Mouse (Mus musculus) induced T-regulatory cell, adult 2 months (primary cell): ENCODE measurements at regions not wholly inside any gene's neighbourhood (a gene's known extent, or its start where the extent isn't known, plus 50 kb on each side); places are given as distances from the start of the nearest gene placed in this dataset.
A peak's percentile ranks its signal among the peaks of the same experiment; 100 is the strongest.

ENCODE experiments used
- DNase-seq: peaks from one replicate; pipeline ENCODE4 v3.0.0-alpha.2; 2012; ENCODE audit warnings: low read depth

DNA sequence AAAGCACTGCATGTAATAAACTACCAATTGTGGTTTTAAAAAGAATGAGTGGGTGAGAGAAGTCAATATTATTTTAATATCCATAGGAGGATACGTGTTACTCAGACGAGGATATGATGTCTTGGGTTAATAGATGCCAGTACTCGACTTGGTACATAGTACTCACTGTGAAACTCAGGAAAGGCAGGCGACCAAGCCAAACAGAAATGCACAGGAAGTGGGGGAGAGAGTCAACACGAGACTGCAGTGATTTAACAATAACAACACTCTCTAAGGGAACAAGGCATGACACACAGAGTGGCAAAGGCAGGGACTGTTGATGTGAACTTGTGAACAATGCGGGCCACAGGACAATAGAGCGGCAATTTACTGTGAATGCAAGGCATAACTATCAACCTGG, 464.6 kb downstream of the Etnk1 start:
- peak; percentile 21 for DNase-seq

DNA sequence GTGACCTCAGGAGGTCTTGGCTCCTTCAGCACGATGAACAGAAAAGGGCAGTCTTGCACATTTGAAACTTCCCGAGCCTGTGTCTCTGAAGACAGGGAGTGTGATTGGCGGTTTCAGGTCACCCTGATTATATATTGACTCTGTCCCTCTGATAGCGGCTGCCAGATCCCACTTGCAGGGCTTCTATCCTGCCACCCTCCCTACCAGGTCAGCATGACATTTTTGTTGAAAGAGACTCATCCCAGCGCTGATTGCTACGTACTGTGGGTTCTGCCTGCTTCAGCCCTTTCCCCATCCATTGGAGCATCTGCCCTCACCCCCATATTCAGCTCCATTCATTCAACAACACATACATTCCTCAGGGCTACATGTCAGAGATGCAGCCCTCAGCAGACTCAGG, 466.7 kb downstream of the Etnk1 start:
- DNase-seq: no peak

- no peak for DNase-seq
Measured at GRCm38 (mm10) chr6:143634334-143634733, 467.3 kb downstream of the Etnk1 start.

DNA sequence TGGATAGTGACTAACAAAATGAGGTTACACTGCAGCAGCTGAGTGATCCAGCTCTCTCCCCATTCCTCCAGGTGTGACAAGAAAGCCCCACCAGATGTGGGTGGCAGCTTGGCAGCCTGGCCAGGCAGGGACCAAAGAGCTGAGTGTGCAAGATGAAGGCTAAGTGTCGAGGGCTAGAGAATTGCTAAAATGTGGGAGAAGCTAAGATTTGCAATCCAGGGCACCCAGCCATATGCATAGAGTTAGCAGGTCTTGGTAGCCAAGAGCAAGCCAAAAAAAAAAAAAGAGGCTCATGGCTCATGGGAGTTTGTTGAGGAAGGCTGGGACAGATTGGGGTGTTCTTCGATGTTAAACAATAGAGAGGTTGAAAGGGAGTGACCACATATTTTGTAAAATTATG, 468.0 kb downstream of the Etnk1 start:
- no peak for DNase-seq

DNA sequence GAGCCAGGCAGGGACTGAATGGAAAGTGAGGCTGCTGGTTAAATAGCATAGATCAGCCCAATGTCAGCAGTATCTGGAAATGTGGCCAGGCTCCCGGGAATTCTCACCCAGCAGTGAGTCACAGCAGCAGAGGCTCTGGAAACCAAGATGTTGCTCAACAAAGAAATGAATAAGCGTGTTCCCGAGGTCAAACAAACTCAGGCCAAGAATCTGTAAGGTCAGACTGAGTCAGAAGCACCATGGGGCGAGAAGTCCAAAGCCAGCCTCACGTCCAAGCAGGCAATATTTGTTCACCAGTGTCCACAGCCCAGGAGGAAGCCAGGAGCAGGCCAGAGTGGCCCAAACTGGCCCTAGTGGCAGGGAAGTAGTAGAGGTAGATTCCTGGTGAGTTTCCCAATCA, 473.6 kb downstream of the Etnk1 start:
- no peak for DNase-seq

DNA sequence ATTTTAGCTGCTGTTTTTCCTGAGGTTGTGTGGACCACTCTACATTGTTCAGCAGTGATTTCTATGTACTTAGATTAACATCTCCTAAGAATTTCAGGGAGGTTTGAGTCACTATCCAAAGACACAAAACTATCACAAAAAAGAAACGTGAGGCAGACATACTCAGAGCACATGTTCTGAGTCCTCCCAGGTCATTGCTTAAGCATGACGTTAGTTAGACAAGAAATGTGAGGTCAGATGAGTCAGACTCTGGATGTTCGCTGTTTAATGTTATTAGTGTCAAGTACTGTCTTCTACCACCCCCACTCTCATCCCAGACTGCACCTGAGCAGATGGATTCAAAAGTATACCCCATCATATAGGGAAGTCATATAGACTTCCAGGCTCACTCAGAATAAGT, 475.0 kb downstream of the Etnk1 start:
- no peak for DNase-seq

GRCm38 (mm10) chr6:143645989-143646388, 479.0 kb downstream of the Etnk1 start:
- no peak for DNase-seq

GRCm38 (mm10) chr6:143648501-143648900, 481.5 kb downstream of the Etnk1 start:
- no peak for DNase-seq

GRCm38 (mm10) chr6:143656576-143656975, 489.6 kb downstream of the Etnk1 start:
- DNase-seq: no peak

- no peak for DNase-seq
Measured at GRCm38 (mm10) chr6:143660837-143661236, 493.8 kb downstream of the Etnk1 start.

GRCm38 (mm10) chr6:143663306-143663705, 496.3 kb downstream of the Etnk1 start:
- DNase-seq: no peak

DNA sequence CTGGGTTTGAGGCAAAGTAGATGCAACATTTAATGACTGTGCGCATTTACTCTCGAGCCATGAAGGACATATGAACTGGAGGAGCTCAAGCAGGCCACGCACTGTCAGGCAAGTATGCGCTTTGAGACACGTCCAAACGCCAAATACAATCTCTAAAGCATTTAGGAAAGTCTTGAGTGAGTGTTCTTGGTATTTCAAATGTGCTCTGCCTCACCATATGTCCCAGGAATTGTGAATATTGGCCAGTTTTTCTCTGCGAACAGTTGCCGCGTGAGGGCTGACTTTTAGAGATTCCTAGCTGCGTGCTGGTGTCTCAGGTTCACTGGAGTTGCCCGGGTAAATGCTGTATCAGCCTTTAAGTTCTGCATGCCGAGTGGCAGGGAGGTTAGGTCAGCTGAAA, 498.4 kb downstream of the Etnk1 start:
- DNase-seq: no peak

DNA sequence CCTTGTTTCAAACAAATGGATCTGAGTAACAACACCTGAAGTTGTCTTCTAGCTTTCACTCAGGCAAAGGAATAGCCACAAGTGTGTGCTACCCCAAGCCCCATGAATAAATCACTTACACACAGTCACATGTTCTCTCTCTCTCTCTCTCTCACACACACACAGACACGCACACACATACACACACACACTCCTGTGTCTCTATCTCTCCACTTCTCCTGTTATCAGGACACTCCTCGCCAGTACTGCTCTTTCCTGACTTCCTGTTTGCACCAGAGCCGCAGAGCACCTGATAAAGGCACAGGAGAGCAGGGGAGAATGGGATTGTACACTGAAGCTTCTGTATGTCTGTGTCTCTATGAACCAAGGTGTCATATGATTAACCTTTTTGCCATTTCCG, 501.5 kb downstream of the Etnk1 start:
- DNase-seq: no peak

DNA sequence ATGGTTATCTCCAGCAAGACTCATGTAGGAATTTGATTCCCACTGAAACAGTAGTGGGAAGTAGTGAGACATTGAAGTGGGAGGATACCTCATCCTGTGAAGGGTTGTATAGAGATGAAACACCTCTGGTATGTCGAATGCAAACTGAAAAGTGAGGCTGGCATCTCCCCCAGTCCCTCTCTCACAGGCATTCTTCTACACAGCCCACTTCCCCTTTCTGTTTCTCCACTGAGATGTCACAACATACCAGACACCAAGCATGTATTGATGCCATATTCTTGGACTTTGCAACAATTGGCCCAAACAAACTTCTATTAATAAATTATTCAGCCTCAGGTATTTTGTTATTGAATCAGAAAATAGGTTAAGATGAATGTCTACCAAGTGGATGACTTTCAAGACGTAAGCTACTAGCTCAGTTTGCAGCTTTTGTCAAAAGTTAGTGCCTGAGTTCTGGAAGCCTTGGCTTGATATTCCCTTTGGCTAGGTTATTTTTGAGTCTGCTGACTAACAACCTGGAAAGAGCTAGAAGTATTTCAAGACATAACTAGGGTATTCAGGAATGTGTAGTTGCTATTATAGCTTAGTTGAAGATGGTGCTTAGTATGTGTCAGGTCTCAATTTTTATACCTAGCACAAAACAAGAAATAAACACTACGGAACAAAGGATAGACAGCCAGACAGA, 502.6 kb downstream of the Etnk1 start:
- no peak for DNase-seq

- no peak for DNase-seq
Measured at GRCm38 (mm10) chr6:143690131-143690530, 523.1 kb downstream of the Etnk1 start.

DNA sequence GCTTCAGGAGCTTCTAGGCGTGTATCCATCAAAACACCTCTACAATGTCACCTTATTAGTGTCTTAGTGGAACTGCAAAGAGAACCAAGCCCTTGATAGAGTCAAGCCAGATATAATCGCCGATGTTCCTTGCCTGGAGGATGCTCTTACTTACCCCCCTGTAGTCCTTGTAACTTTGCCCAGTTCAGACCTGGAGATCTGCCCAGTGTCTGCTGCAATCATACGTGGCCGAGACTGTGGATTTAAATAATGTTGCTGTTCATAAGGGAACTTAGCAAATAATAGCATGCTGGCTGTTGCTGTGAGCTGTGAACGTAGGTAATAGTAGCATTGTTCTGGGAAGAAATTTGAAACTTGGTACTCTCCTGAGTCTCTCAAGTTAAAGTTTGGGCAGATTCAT, 523.8 kb downstream of the Etnk1 start:
- DNase-seq: no peak

GRCm38 (mm10) chr6:143697997-143698396, 531.0 kb downstream of the Etnk1 start:
- DNase-seq: no peak

DNA sequence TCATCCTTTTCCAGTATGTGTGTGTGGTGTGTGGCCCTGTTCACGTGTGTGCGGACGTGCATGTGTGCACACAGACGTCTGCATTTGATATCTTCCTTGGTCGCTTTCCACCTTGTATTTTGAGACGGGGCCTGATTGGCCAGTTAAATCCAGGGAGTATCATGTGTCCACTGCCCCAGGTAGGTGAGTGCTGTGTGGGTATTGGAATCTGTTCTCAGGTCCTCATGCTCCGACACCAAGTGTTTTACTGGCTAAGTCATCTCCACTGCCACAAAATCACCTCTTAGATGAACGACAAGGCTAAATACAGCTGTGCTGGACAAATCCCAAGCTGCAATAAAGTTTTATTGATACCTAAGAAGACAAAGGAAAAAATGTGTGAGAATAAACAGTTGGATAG, 537.0 kb downstream of the Etnk1 start:
- no peak for DNase-seq

DNA sequence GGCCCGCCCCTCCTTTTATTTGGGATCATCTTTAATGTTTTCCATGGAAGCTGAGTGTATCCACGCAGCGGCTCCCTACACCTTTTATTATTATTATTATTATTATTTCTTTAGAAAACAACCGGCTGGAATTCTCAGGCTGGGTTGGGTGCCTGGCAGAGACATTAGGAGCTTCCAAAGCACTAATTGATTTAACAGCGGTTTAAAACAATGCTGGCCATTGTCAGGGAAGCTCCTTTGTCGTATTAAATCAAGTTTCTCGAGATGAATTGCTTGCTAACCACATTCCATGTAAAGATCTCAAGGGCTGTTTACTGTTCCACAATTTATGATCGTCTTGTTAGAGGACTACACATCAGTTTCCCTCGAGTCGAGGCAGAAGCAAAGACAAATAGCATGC, 539.4 kb downstream of the Etnk1 start:
- no peak for DNase-seq

DNA sequence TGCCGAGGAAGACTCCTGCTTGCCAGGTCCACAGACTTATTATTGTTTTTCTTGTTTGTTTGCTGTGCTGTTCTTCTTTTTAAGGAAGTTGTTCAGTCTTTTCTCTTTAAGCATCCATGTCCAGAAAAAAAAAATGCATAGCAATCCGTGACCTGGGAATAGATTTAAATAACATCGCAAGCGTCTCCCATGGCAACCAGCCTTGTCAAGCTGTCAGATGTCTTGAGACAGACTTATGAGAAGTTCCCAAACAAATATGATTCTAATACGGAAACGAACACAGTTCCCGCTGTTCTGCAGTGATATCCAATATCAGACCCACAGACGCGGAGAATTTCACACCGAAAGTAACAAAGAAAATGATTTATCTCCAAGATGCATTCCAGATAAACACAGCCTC, 547.4 kb downstream of the Etnk1 start:
- no peak for DNase-seq

DNA sequence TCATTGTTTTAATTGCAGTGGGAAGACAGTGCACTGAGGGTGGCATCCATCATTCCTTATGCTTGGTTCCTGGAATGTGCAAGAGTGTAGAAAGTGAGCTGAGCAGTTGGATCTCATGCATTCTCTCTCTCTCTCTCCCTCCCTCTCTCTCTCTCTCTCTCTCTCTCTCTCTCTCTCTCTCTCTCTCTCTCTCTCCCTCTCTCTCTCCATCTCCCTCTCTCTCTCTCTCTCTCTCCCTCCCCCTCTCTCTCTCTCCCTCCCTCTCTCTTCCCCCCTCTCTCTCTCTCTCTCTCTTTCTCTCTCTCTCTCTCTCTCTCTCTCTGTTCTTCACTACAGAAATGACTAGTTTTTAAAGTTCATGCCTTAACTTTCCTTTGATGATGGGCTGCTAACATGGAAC, 583.1 kb downstream of the Etnk1 start:
- no peak for DNase-seq

DNA sequence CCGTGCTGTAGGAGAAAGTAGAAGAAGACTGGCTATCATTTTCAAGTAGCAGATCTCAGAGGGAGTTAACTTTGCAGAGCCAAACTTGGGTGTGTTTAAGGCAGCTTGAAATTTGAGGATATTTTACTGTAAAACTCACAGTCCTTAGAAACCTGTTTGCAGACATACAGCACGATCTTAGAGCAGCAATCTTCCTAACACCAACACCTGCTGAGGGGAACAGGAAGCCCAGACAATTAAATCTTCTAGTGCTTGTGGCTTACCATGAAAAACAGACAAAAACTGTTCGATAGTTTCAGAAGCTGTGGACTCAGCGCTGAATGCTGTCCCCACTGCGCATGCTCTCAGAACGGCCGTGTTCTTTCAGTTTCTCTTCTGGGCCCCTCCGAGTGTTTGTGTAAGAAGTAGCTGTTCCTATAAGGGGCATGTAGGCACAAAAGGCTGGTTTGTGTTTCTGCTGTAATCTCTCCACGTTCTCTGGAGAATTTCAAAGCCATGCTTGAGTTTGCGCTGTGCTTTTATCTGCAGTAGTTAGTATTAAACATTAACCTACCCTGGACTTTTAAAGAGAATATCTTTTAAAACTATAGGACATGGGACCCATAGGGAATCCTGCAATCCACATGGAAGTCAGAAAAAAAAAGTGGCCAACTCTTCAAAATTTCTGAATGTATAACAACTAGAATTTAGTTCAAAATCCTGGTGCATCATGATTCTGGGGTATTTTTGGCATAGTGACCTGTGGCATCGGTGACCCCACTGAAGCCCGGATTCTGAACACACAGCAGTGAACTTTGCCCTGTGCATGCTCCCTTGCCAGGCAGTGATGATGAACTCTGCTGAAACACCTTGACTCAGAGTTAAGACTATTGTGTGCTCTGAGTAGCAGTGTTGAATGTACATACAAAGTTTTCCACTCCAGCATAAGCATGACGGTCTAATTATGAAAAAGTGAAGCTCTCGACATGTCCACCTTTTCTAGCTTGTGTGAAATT, 584.4 kb downstream of the Etnk1 start:
- DNase-seq: peak; percentile 95

GRCm38 (mm10) chr6:143757462-143757861, 590.4 kb downstream of the Etnk1 start:
- DNase-seq: no peak
